Mouse (Mus musculus) heart, embryonic 12.5 days (tissue): ENCODE results near the gene Bloc1s5. TPM values are rescaled to one million over a fixed set of nuclear protein-coding genes. Genes with fewer than 3 reads are reported as not detected.

ENCODE experiments used
- ATAC-seq: fragments of 200-750 bp; cut with Nextera tagmentation; 2 replicates; pipeline ENCODE4 v1.8.0; 2017; ENCODE audit warnings: moderate TSS enrichment, moderate library complexity; ENCODE audit not compliant: insufficient number of reproducible peaks, low FRiP score
- H3K27ac ChIP-seq: fragments of 300-500 bp; sonication (generic); 2 replicates; pipeline ENCODE4 v1.5.1; 2016; ENCODE audit warnings: mild to moderate bottlenecking, moderate library complexity; ENCODE audit not compliant: poor library complexity, severe bottlenecking
- H3K27me3 ChIP-seq: fragments of 300-500 bp; sonication (generic); replicated peaks from 2 replicates; pipeline ENCODE4 v1.6.1; 2016; ENCODE audit warnings: mild to moderate bottlenecking, moderate library complexity
- H3K36me3 ChIP-seq: fragments of 300-500 bp; sonication (generic); 2 replicates; pipeline ENCODE4 v1.6.1; 2016; ENCODE audit warnings: mild to moderate bottlenecking, moderate library complexity
- H3K4me1 ChIP-seq: fragments of 300-500 bp; sonication (generic); replicated peaks from 2 replicates; pipeline ENCODE4 v1.6.1; 2016; ENCODE audit warnings: mild to moderate bottlenecking
- H3K4me2 ChIP-seq: fragments of 300-500 bp; sonication (generic); 2 replicates; pipeline ENCODE4 v1.6.1; 2016; ENCODE audit warnings: mild to moderate bottlenecking, moderate library complexity
- H3K4me3 ChIP-seq: fragments of 300-500 bp; sonication (generic); 2 replicates; pipeline ENCODE4 v1.5.1; 2016; ENCODE audit warnings: mild to moderate bottlenecking
- H3K9ac ChIP-seq: fragments of 300-500 bp; sonication (generic); 2 replicates; pipeline ENCODE4 v1.6.1; 2016; ENCODE audit warnings: mild to moderate bottlenecking, moderate library complexity
- H3K9me3 ChIP-seq: fragments of 300-500 bp; sonication (generic); replicated peaks from 2 replicates; pipeline ENCODE4 v1.6.1; 2016; ENCODE audit warnings: mild to moderate bottlenecking, moderate library complexity
- WGBS: fragments of 180-500 bp; shearing (Covaris S2); methylation state at CpG from one replicate; pipeline ENCODE4 v1.1.7; 2016; 5-methylcytosine and 5-hydroxymethylcytosine counted together
- polyA plus RNA-seq: library from polyadenylated mRNA; unstranded; fragments of >200 nt; fragmentation: Nextera tagmentation; extraction: Ambion mirVana; gene quantifications from 2 replicates; pipeline ENCODE4 v1.2.1, GENCODE M21; 2016

The Bloc1s5 gene
- polyA plus RNA-seq, 1 experiment from 2014 or later = 16.9 TPM

GRCm38 (mm10) chr13:38602243-38602832, 32.6 kb downstream of the Bloc1s5 start:
- Histone ChIP-seq H3K9ac (no peak overlapping the region), H3K27ac (peak overlapping the region; percentile 56), H3K36me3 (peaks cover 12% of the 10 kb centered on the region; the same call in 1 of the 2 replicates), H3K4me3 (no peak overlapping the region), H3K4me2 (peak overlapping the region; percentile 34), H3K9me3 (no peaks in the 10 kb centered on the region), H3K4me1 (peaks cover 24% of the 10 kb centered on the region), H3K27me3 (no peaks in the 10 kb centered on the region)
- ATAC-seq = peak; percentile 18; the same call in 1 of the 2 replicates
- WGBS = 41% methylated on average over 17 of the region's 17 CpGs

GRCm38 (mm10) chr13:38600811-38601210, 34.1 kb downstream of the Bloc1s5 start:
- peaks cover 12% of the 10 kb centered on the region; the same call in 1 of the 2 replicates for H3K36me3 ChIP-seq
- H3K4me2 ChIP-seq = no peak overlapping the region
- H3K4me1 ChIP-seq = peaks cover 24% of the 10 kb centered on the region
- no peak overlapping the region for H3K9ac ChIP-seq
- no peaks in the 10 kb centered on the region for H3K9me3 ChIP-seq
- H3K4me3 ChIP-seq = no peak overlapping the region
- H3K27ac ChIP-seq = no peak overlapping the region
- H3K27me3 ChIP-seq = no peaks in the 10 kb centered on the region
- WGBS = 73% methylated on average over 11 of the region's 11 CpGs
- no peak for ATAC-seq

GRCm38 (mm10) chr13:38597076-38597475, 37.8 kb downstream of the Bloc1s5 start:
- no peak for ATAC-seq
- no peaks in the 10 kb centered on the region for H3K27me3 ChIP-seq
- whole genome bisulfite sequencing = 59% methylated on average over 3 of the region's 3 CpGs

GRCm38 (mm10) chr13:38596461-38596860, 38.4 kb downstream of the Bloc1s5 start:
- ATAC-seq = no peak
- peaks cover 21% of the 10 kb centered on the region for H3K4me1 ChIP-seq
- H3K4me3 ChIP-seq = no peak overlapping the region
- peaks cover 3% of the 10 kb centered on the region; the same call in 1 of the 2 replicates for H3K36me3 ChIP-seq
- H3K9ac ChIP-seq = no peak overlapping the region
- H3K27ac ChIP-seq = no peak overlapping the region
- no peak overlapping the region for H3K4me2 ChIP-seq
- 86% methylated on average over 4 of the region's 4 CpGs for WGBS
- H3K27me3 ChIP-seq = no peaks in the 10 kb centered on the region
- no peaks in the 10 kb centered on the region for H3K9me3 ChIP-seq

More at GRCm38 (mm10) chr13:38597076-38597475, 37.8 kb downstream of the Bloc1s5 start:
- no peak overlapping the region for H3K27ac ChIP-seq
- H3K4me2 ChIP-seq = no peak overlapping the region
- H3K4me3 ChIP-seq = no peak overlapping the region
- H3K36me3 ChIP-seq = peaks cover 3% of the 10 kb centered on the region; the same call in 1 of the 2 replicates
- H3K9ac ChIP-seq = no peak overlapping the region
- peaks cover 23% of the 10 kb centered on the region for H3K4me1 ChIP-seq
- no peaks in the 10 kb centered on the region for H3K9me3 ChIP-seq

- no peaks in the 10 kb centered on the region for H3K27me3 ChIP-seq
- H3K4me3 ChIP-seq = no peak overlapping the region
- peak overlapping the region; percentile 25; the same call in 1 of the 2 replicates for H3K4me2 ChIP-seq
- no peaks in the 10 kb centered on the region for H3K9me3 ChIP-seq
- H3K4me1 ChIP-seq = peaks cover 35% of the 10 kb centered on the region
- no peak overlapping the region for H3K9ac ChIP-seq
- 24% methylated on average over 6 of the region's 6 CpGs for WGBS
- H3K36me3 ChIP-seq = no peaks in the 10 kb centered on the region
- H3K27ac ChIP-seq = peak overlapping the region; percentile 40; the same call in 1 of the 2 replicates
- peak; percentile 83 for ATAC-seq
Observed at GRCm38 (mm10) chr13:38593114-38593513, 41.8 kb downstream of the Bloc1s5 start.

- Histone ChIP-seq H3K27me3 (no peaks in the 10 kb centered on the region), H3K36me3 (no peaks in the 10 kb centered on the region), H3K9me3 (no peaks in the 10 kb centered on the region), H3K4me3 (no peak overlapping the region), H3K27ac (no peak overlapping the region), H3K9ac (no peak overlapping the region), H3K4me1 (peaks cover 27% of the 10 kb centered on the region), H3K4me2 (no peak overlapping the region)
- no peak for ATAC-seq
- WGBS = 89% methylated on average over 5 of the region's 5 CpGs
Observed at GRCm38 (mm10) chr13:38587350-38587749, 47.6 kb downstream of the Bloc1s5 start.

GRCm38 (mm10) chr13:38586451-38586850, 48.5 kb downstream of the Bloc1s5 start:
- Histone ChIP-seq H3K27ac (no peak overlapping the region), H3K36me3 (no peaks in the 10 kb centered on the region), H3K9ac (no peak overlapping the region), H3K4me1 (peaks cover 33% of the 10 kb centered on the region), H3K9me3 (no peaks in the 10 kb centered on the region), H3K27me3 (no peaks in the 10 kb centered on the region), H3K4me3 (no peak overlapping the region), H3K4me2 (no peak overlapping the region)
- WGBS = 83% methylated on average over 4 of the region's 4 CpGs
- no peak for ATAC-seq

- Histone ChIP-seq H3K4me2 (no peak overlapping the region), H3K9me3 (0 out of 2 replicates have a peak, but pooled peaks cover 5% of the 10 kb centered on the region), H3K4me3 (no peak overlapping the region), H3K27ac (peak overlapping the region; percentile 48), H3K9ac (no peak overlapping the region), H3K27me3 (no peaks in the 10 kb centered on the region), H3K36me3 (no peaks in the 10 kb centered on the region), H3K4me1 (peaks cover 27% of the 10 kb centered on the region)
- WGBS = 39% methylated on average over 3 of the region's 3 CpGs
- peak; percentile 56; the same call in 1 of the 2 replicates for ATAC-seq
Observed at GRCm38 (mm10) chr13:38582768-38583167, 52.1 kb downstream of the Bloc1s5 start.

- peak overlapping the region; percentile 64 for H3K4me2 ChIP-seq
Observed at GRCm38 (mm10) chr13:38580601-38581457, 54.1 kb downstream of the Bloc1s5 start.

GRCm38 (mm10) chr13:38579971-38580600, 54.8 kb downstream of the Bloc1s5 start:
- H3K36me3 ChIP-seq = no peaks in the 10 kb centered on the region
- WGBS = 17% methylated on average over 25 of the region's 25 CpGs
- H3K27ac ChIP-seq = peak overlapping the region; percentile 52
- H3K9me3 ChIP-seq = 0 out of 2 replicates have a peak, but pooled peaks cover 5% of the 10 kb centered on the region
- H3K4me1 ChIP-seq = peaks cover 27% of the 10 kb centered on the region
- no peaks in the 10 kb centered on the region for H3K27me3 ChIP-seq
- peak overlapping the region; percentile 64 for H3K4me2 ChIP-seq
- no peak overlapping the region; the same call in 1 of the 2 replicates for H3K9ac ChIP-seq
- peak overlapping the region; percentile 34 for H3K4me3 ChIP-seq
- ATAC-seq = peak; percentile 77

More at GRCm38 (mm10) chr13:38580601-38581457, 54.1 kb downstream of the Bloc1s5 start:
- WGBS = 41% methylated on average over 11 of the region's 11 CpGs
- no peak overlapping the region for H3K9ac ChIP-seq
- peak overlapping the region; percentile 52; the same call in 1 of the 2 replicates for H3K27ac ChIP-seq
- ATAC-seq = peak; percentile 74
- H3K9me3 ChIP-seq = 0 out of 2 replicates have a peak, but pooled peaks cover 5% of the 10 kb centered on the region
- H3K36me3 ChIP-seq = no peaks in the 10 kb centered on the region
- H3K4me3 ChIP-seq = peak overlapping the region; percentile 34
- H3K4me1 ChIP-seq = peaks cover 27% of the 10 kb centered on the region
- H3K27me3 ChIP-seq = no peaks in the 10 kb centered on the region
